Mouse (Mus musculus) testis, adult 2 months (tissue): ENCODE measurements around the gene E2f2. TPM values are rescaled to one million over a fixed set of nuclear protein-coding genes. Genes with fewer than 3 reads are reported as not detected.

Experiments
- H3K27ac ChIP-seq: fragments of 200-500 bp; 2 replicates; pipeline ENCODE4 v1.5.1; 2012; ENCODE audit warnings: low read depth, low read length; ENCODE audit not compliant: control insufficient read depth, insufficient read depth
- H3K27me3 ChIP-seq: fragments of 200-500 bp; 2 replicates; pipeline ENCODE4 v1.6.1; 2012; ENCODE audit warnings: mild to moderate bottlenecking, low read length, moderate library complexity; ENCODE audit not compliant: control insufficient read depth, insufficient read depth
- H3K36me3 ChIP-seq: fragments of 200-500 bp; 2 replicates; pipeline ENCODE4 v1.6.1; 2012; ENCODE audit warnings: mild to moderate bottlenecking, low read length; ENCODE audit not compliant: control insufficient read depth, insufficient read depth
- H3K4me1 ChIP-seq: fragments of 200-500 bp; 2 replicates; pipeline ENCODE4 v1.6.1; 2012; ENCODE audit warnings: low read length; ENCODE audit not compliant: control insufficient read depth, insufficient read depth
- H3K4me3 ChIP-seq: fragments of 200-500 bp; 2 replicates; pipeline ENCODE4 v1.5.1; 2012; ENCODE audit warnings: low read depth, mild to moderate bottlenecking, low read length, moderate library complexity, mixed read lengths; ENCODE audit not compliant: control insufficient read depth
- CTCF ChIP-seq: fragments of 200-500 bp; IDR thresholded peaks from 2 replicates; pipeline ENCODE4 v1.5.1; 2012; ENCODE audit warnings: low read depth, mild to moderate bottlenecking, inconsistent platforms, low read length, moderate library complexity; ENCODE audit not compliant: control insufficient read depth, insufficient read depth, insufficient replicate concordance
- POLR2A ChIP-seq: fragments of 200-500 bp; IDR thresholded peaks from 2 replicates; pipeline ENCODE4 v1.6.1; 2012; ENCODE audit warnings: low read depth, mild to moderate bottlenecking, inconsistent platforms, low read length, moderate library complexity; ENCODE audit not compliant: control insufficient read depth
- polyA plus RNA-seq: library from polyadenylated mRNA; depleted of rRNA; stranded (reverse); fragments of >200 nt; gene quantifications from 2 replicates; pipeline ENCODE4 v1.2.3, GENCODE M21; 2012

Gene E2f2
- polyA plus RNA-seq, 1 experiment = 1.0 TPM

DNA sequence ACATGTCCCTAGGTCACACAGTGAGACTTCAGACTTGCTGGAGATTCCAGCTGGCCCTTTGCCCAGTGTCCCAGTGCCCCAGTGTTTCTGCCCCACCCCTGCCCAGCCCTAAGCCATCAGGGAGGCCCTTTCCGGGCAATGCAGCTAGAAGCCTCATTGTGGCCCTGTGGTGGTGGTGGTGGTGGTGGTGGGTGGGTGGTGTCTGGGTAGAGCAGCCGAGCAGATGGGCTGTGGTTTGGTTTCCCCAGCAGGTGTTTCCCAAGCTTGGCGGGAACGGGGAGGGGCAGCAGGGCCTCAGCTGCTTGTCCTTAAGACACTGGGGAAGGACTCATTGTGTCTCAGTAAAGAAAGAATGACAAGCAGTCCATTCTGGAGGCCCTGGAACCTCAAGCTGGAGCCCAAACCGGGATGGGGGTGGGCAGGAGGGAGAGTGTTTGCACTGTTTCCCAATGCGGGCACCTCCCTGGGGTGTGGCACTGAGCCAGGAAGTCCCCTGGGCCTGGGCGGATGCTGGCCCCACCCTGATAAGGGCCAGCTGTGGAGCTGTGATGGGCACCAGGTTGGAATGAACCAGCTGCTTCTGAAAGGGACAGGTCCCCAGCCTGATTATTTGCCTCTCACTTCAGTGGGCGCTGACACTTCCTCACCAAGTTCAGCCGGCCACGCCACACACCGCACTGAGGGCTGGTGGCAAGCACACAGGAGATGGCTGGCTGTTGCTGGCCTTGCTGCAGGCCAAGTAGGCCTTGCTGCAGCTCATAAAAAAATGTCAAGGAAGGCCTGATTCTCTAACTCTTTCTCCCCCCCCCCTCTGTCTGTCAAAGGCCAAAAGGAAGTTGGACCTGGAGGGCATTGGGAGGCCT is 5.6 kb downstream of the E2f2 start:
- Histone ChIP-seq H3K36me3 (no peaks in the 10 kb centered on the region), H3K27ac (no peak overlapping the region), H3K27me3 (no peaks in the 10 kb centered on the region; the same call in 1 of the 2 replicates), H3K4me3 (no peak overlapping the region), H3K4me1 (peaks cover 17% of the 10 kb centered on the region)
- TF ChIP-seq CTCF (no peak), POLR2A (no peak)

GRCm38 (mm10) chr4:136178475-136178921 is 6.3 kb downstream of the E2f2 start:
- H3K27me3 ChIP-seq = no peaks in the 10 kb centered on the region; the same call in 1 of the 2 replicates
- H3K27ac ChIP-seq = no peak overlapping the region
- H3K36me3 ChIP-seq = no peaks in the 10 kb centered on the region
- no peak for TF ChIP-seq CTCF
- H3K4me3 ChIP-seq = no peak overlapping the region
- peaks cover 10% of the 10 kb centered on the region for H3K4me1 ChIP-seq

DNA sequence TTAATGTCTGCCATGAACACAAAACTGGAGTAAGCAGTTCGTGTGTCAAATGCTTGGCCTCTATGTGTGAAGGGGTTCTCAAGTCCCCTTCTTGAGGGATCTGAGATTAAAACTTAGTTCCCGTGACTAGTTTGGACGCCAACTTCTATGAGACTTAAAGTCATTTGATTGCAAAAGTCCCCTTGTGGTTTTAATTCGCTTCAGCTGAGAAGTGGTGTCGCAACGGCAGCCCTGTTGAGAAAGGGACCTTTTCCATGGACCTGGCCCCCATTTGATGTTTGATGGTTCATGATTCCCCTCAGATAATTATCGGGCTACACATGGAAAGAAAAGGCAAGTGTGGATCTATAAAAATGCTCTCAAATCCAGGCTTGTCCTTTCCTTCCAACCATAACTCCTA is 7.3 kb downstream of the E2f2 start:
- no peaks in the 10 kb centered on the region for H3K36me3 ChIP-seq
- no peaks in the 10 kb centered on the region; the same call in 1 of the 2 replicates for H3K27me3 ChIP-seq
- H3K27ac ChIP-seq = no peak overlapping the region
- H3K4me3 ChIP-seq = no peak overlapping the region
- TF ChIP-seq POLR2A (no peak), CTCF (no peak)
- peaks cover 10% of the 10 kb centered on the region for H3K4me1 ChIP-seq

- H3K4me1 ChIP-seq = peaks cover 10% of the 10 kb centered on the region
Observed at GRCm38 (mm10) chr4:136179998-136180397, 7.8 kb downstream of the E2f2 start.

GRCm38 (mm10) chr4:136180408-136181330 is 8.5 kb downstream of the E2f2 start:
- Histone ChIP-seq H3K36me3 (no peaks in the 10 kb centered on the region), H3K4me1 (peaks cover 10% of the 10 kb centered on the region), H3K27ac (peak overlapping the region; percentile 23; the same call in 1 of the 2 replicates), H3K4me3 (peak overlapping the region; percentile 58), H3K27me3 (no peaks in the 10 kb centered on the region; the same call in 1 of the 2 replicates)
- TF ChIP-seq CTCF = no peak
- no peak for TF ChIP-seq POLR2A

More at GRCm38 (mm10) chr4:136179998-136180397, 7.8 kb downstream of the E2f2 start:
- Histone ChIP-seq H3K4me3 (peak overlapping the region; percentile 58), H3K27me3 (no peaks in the 10 kb centered on the region; the same call in 1 of the 2 replicates), H3K36me3 (no peaks in the 10 kb centered on the region), H3K27ac (peak overlapping the region; percentile 23; the same call in 1 of the 2 replicates)
- TF ChIP-seq CTCF (peak; percentile 94), POLR2A (no peak)

- no peak for TF ChIP-seq POLR2A
- TF ChIP-seq CTCF = no peak
- H3K4me3 ChIP-seq = no peak overlapping the region
Observed at GRCm38 (mm10) chr4:136181367-136181766, 9.2 kb downstream of the E2f2 start.

GRCm38 (mm10) chr4:136185375-136185774 is 13.2 kb downstream of the E2f2 start:
- Histone ChIP-seq H3K36me3 (no peaks in the 10 kb centered on the region), H3K4me3 (no peak overlapping the region), H3K27me3 (no peaks in the 10 kb centered on the region; the same call in 1 of the 2 replicates), H3K4me1 (peaks cover 8% of the 10 kb centered on the region), H3K27ac (no peak overlapping the region)
- TF ChIP-seq CTCF = no peak
- no peak for TF ChIP-seq POLR2A

More at GRCm38 (mm10) chr4:136181367-136181766, 9.2 kb downstream of the E2f2 start:
- Histone ChIP-seq H3K27ac (no peak overlapping the region), H3K4me1 (peaks cover 10% of the 10 kb centered on the region), H3K27me3 (no peaks in the 10 kb centered on the region; the same call in 1 of the 2 replicates), H3K36me3 (no peaks in the 10 kb centered on the region)
